ENCODE assay signal across 10 mouse cellular contexts in the genomic region with DNA sequence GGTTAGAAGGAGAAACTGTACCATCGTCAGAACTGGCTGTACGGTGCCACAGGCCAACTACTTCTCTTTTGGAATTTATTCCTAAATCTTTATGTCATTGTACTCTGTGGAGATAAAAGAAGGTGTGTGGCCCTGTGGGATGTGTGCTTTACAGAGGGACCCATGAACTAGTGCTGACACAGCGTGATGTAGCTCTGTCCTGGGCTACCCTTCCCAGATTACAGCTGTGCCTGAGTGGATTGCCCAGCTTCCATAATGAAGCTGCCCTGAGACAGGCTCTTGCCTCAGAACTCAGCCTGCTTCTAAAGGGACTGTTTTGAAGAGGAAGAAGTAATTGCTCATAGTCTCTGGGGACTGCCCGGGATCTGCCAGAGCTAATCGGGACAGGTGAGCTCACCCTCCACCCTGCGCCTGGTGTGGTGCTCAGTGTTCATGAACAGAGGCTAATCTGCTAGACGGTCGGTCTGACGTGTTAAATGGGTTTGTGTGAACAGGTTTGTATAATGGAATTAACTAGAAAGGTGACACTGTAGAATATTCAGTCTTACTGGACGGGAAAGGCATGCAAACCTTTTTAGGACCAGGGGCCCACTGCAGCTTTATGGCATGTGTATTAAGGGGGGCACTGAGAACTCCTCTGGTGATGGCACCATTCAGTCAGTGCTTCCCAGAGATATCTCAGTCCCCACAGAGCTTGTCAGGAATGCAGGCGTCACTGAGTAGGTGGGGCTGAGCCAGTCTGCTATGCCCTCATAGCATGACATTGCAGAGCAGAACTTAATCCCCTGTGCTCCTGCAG. TPM values are rescaled to one million over a fixed set of nuclear protein-coding genes. Genes with fewer than 3 reads are reported as not detected.
A peak's percentile ranks its signal among the peaks of the same experiment; 100 is the strongest.
DNase-seq lines count a peak whose midpoint lies in the region; ATAC-seq and TF ChIP-seq lines count a peak whose summit lies in the region.
"Had no signal": no experiment of that assay in that cellular context is flagged by ENCODE, and none has a peak within 500 bp of the region (broad histone marks: within the 10 kb centered on the region; RNA-seq: fewer than 3 reads in every experiment).

No protein-coding gene starts in this region.

- no peaks in the 10 kb centered on the region for H3K9me3 ChIP-seq in intestine, embryonic 16.5 days (ENCODE audit: control insufficient read depth, low read length)
- H3K9me3 ChIP-seq in intestine, embryonic 15.5 days, result no peaks in the 10 kb centered on the region
- no peaks in the 10 kb centered on the region for H3K9me3 ChIP-seq in heart, embryonic 14.5 days (ENCODE audit: control insufficient read depth, low read length)
- no peaks in the 10 kb centered on the region for H3K9me3 ChIP-seq in midbrain, embryonic 14.5 days (ENCODE audit: control insufficient read depth, low read length)
- H3K9me3 ChIP-seq: limb, embryonic 15.5 days had no signal

- TF ChIP-seq POLR2A in brain, embryonic 14.5 days (IDR thresholded peaks at IDR 0.05; ENCODE audit: borderline replicate concordance, extremely low read depth, insufficient read depth, insufficient read length, poor library complexity, severe bottlenecking), result no peak

- DNase-seq in brain, embryonic 14.5 days (ENCODE audit: low read depth), result peak; percentile 53
- peak; percentile 55 for DNase-seq in midbrain, embryonic 14.5 days
- no peak for DNase-seq in testis, postnatal 10 days (ENCODE audit: low spot score)
- DNase-seq in adrenal gland, postnatal 4 days (ENCODE audit: low spot score in 2 of 2), result no peak
- no peak for DNase-seq in gastrocnemius, postnatal 4 days (ENCODE audit: low spot score in 2 of 2)
- DNase-seq: kidney, adult 18-20 months had no signal

- peak; percentile 63; the same call in 1 of the 2 replicates for ATAC-seq in intestine, embryonic 16.5 days
- no peak for ATAC-seq in intestine, embryonic 15.5 days
- peak; percentile 84 for ATAC-seq in heart, embryonic 14.5 days (ENCODE audit: insufficient number of reproducible peaks, insufficient read depth, low FRiP score, low read depth)
- no peak for ATAC-seq in midbrain, embryonic 14.5 days (ENCODE audit: low FRiP score, low TSS enrichment)

- WGBS in intestine, embryonic 16.5 days, result 74% methylated on average over 11 of the region's 11 CpGs
- WGBS in intestine, embryonic 15.5 days, result 76% methylated on average over 11 of the region's 11 CpGs
- 27% methylated on average over 11 of the region's 11 CpGs for WGBS in heart, embryonic 14.5 days
- WGBS in midbrain, embryonic 14.5 days, result 47% methylated on average over 11 of the region's 11 CpGs

- H3K27me3 ChIP-seq in intestine, embryonic 16.5 days (replicated peaks; ENCODE audit: control insufficient read depth, insufficient read depth, low read length), result no peaks in the 10 kb centered on the region
- H3K27me3 ChIP-seq in intestine, embryonic 15.5 days (replicated peaks), result no peaks in the 10 kb centered on the region
- H3K27me3 ChIP-seq in heart, embryonic 14.5 days (ENCODE audit: control insufficient read depth, insufficient read depth, low read length), result no peaks in the 10 kb centered on the region
- no peaks in the 10 kb centered on the region for H3K27me3 ChIP-seq in midbrain, embryonic 14.5 days (ENCODE audit: control insufficient read depth, insufficient read depth, low read length)
- H3K27me3 ChIP-seq: limb, embryonic 15.5 days had no signal

- no peak overlapping the region for H3K4me3 ChIP-seq in intestine, embryonic 16.5 days (ENCODE audit: low read length)
- no peak overlapping the region for H3K4me3 ChIP-seq in intestine, embryonic 15.5 days (replicated peaks)
- no peak overlapping the region for H3K4me3 ChIP-seq in heart, embryonic 14.5 days (ENCODE audit: control insufficient read depth in 1 of 2, insufficient read depth in 1 of 2, low read depth in 1 of 2, low read length in 2 of 2)
- no peak overlapping the region for H3K4me3 ChIP-seq in midbrain, embryonic 14.5 days (replicated peaks; ENCODE audit: low read depth, low read length)
- H3K4me3 ChIP-seq: limb, embryonic 15.5 days had no signal

- peaks cover 11% of the 10 kb centered on the region; the same call in 1 of the 2 replicates for H3K36me3 ChIP-seq in intestine, embryonic 16.5 days (ENCODE audit: control insufficient read depth, insufficient read depth, low read length)
- H3K36me3 ChIP-seq in intestine, embryonic 15.5 days, result peaks cover 10% of the 10 kb centered on the region
- peaks cover 29% of the 10 kb centered on the region for H3K36me3 ChIP-seq in heart, embryonic 14.5 days (ENCODE audit: control insufficient read depth, insufficient read depth, low read length)
- peaks cover 19% of the 10 kb centered on the region for H3K36me3 ChIP-seq in midbrain, embryonic 14.5 days (ENCODE audit: control insufficient read depth, insufficient read depth, low read length)

- H3K4me2 ChIP-seq in intestine, embryonic 16.5 days (ENCODE audit: low read depth, low read length), result no peak overlapping the region
- H3K4me2 ChIP-seq in intestine, embryonic 15.5 days (replicated peaks), result no peak overlapping the region
- H3K4me2 ChIP-seq in heart, embryonic 14.5 days (ENCODE audit: low read length), result peak overlapping the region; percentile 29
- H3K4me2 ChIP-seq in midbrain, embryonic 14.5 days (ENCODE audit: low read length), result no peak overlapping the region
- H3K4me2 ChIP-seq: limb, embryonic 15.5 days had no signal

- peak overlapping the region; percentile 33; the same call in 1 of the 2 replicates for H3K27ac ChIP-seq in intestine, embryonic 16.5 days (ENCODE audit: low read length)
- H3K27ac ChIP-seq in intestine, embryonic 15.5 days, result no peak overlapping the region
- H3K27ac ChIP-seq in heart, embryonic 14.5 days (replicated peaks in 1 of 2; ENCODE audit: control insufficient read depth in 1 of 2, insufficient read depth in 1 of 2, low read depth in 2 of 2, low read length in 2 of 2), result peak overlapping the region; percentile 72 to 88
- H3K27ac ChIP-seq in midbrain, embryonic 14.5 days (replicated peaks; ENCODE audit: low read depth, low read length), result no peak overlapping the region
- H3K27ac ChIP-seq: limb, embryonic 15.5 days had no signal

- no peak overlapping the region for H3K9ac ChIP-seq in intestine, embryonic 16.5 days (ENCODE audit: low read depth, low read length)
- no peak overlapping the region for H3K9ac ChIP-seq in intestine, embryonic 15.5 days
- no peak overlapping the region; the same call in none of the 2 replicates for H3K9ac ChIP-seq in heart, embryonic 14.5 days (ENCODE audit: low read length)
- H3K9ac ChIP-seq in midbrain, embryonic 14.5 days (replicated peaks; ENCODE audit: low read length), result no peak overlapping the region
- H3K9ac ChIP-seq: limb, embryonic 15.5 days had no signal

- no peaks in the 10 kb centered on the region for H3K4me1 ChIP-seq in intestine, embryonic 16.5 days (ENCODE audit: control insufficient read depth, insufficient read depth, low read length)
- H3K4me1 ChIP-seq in intestine, embryonic 15.5 days (replicated peaks), result 0 out of 2 replicates have a peak, but pooled peaks cover 3% of the 10 kb centered on the region
- H3K4me1 ChIP-seq in heart, embryonic 14.5 days (ENCODE audit: control insufficient read depth in 2 of 2, insufficient read depth in 2 of 2, low read length in 2 of 2), result peaks cover 24 to 43% of the 10 kb centered on the region in 2 experiments
- 0 out of 2 replicates have a peak, but pooled peaks cover 6% of the 10 kb centered on the region for H3K4me1 ChIP-seq in midbrain, embryonic 14.5 days (ENCODE audit: control insufficient read depth, insufficient read depth, low read length)
- H3K4me1 ChIP-seq: limb, embryonic 15.5 days had no signal

- no peak for TF ChIP-seq CTCF in brain, embryonic 14.5 days (IDR thresholded peaks at IDR 0.05; ENCODE audit: borderline replicate concordance, extremely low read depth, insufficient read depth, insufficient read length)

RNA-seq across cellular contexts. Expression of a gene that starts 41.7 kb away (rescaled TPM):
- polyA plus RNA-seq in intestine, embryonic 16.5 days (2015; fragmentation: Nextera tagmentation; extraction: Ambion mirVana), result 16.4 and 16.6 TPM in 2 replicates
- polyA plus RNA-seq in intestine, embryonic 15.5 days (2015; fragmentation: Nextera tagmentation; extraction: Ambion mirVana), result 16.6 and 17.9 TPM in 2 replicates
- polyA plus RNA-seq in brain, embryonic 14.5 days (2012; rRNA removed), result 14.4 TPM in 2 replicates
- polyA plus RNA-seq in heart, embryonic 14.5 days (2014; fragmentation: Nextera tagmentation; extraction: Ambion mirVana), result 13.6 and 15.4 TPM in 2 replicates
- 6.6 and 9.0 TPM in 2 replicates for polyA plus RNA-seq in midbrain, embryonic 14.5 days (2014; fragmentation: Nextera tagmentation; extraction: Ambion mirVana)
- total RNA-seq in adrenal gland, postnatal 4 days (2021), result 10 to 100 TPM; 27.0 to 27.8 TPM
- total RNA-seq in gastrocnemius, postnatal 4 days (2021), result 10 to 100 TPM; 17.0 to 17.5 TPM

Comparison
In these comparisons a context has a peak if more than half of its experiments do, and no peak if none do; other contexts are left out.
1. ATAC-seq: peak in intestine, embryonic 16.5 days (single experiment) and heart, embryonic 14.5 days (single experiment); none in intestine, embryonic 15.5 days (single experiment) and midbrain, embryonic 14.5 days (single experiment).
2. H3K27ac ChIP-seq: peak in intestine, embryonic 16.5 days (single experiment) and heart, embryonic 14.5 days (2 of 2); none in intestine, embryonic 15.5 days (single experiment) and midbrain, embryonic 14.5 days (single experiment).
3. DNase-seq: peak in brain, embryonic 14.5 days (single experiment) and midbrain, embryonic 14.5 days (single experiment); none in testis, postnatal 10 days (single experiment), adrenal gland, postnatal 4 days (0 of 2) and gastrocnemius, postnatal 4 days (0 of 2).